Mouse (Mus musculus) v-Abl transformed pro-B cells (cell line): ENCODE measurements at regions not wholly inside any gene's neighbourhood (a gene's known extent, or its start where the extent isn't known, plus 50 kb on each side); places are given as distances from the start of the nearest gene placed in this dataset.

Source experiments
- in situ Hi-C, 2 experiments: fragments of 400-800 bp; cut with MboI; formaldehyde crosslinking; loops; one replicate each; pipeline ENCODE4 v1.15.1; 2025; ENCODE audit not compliant: unreplicated experiment in 2 of 2

DNA sequence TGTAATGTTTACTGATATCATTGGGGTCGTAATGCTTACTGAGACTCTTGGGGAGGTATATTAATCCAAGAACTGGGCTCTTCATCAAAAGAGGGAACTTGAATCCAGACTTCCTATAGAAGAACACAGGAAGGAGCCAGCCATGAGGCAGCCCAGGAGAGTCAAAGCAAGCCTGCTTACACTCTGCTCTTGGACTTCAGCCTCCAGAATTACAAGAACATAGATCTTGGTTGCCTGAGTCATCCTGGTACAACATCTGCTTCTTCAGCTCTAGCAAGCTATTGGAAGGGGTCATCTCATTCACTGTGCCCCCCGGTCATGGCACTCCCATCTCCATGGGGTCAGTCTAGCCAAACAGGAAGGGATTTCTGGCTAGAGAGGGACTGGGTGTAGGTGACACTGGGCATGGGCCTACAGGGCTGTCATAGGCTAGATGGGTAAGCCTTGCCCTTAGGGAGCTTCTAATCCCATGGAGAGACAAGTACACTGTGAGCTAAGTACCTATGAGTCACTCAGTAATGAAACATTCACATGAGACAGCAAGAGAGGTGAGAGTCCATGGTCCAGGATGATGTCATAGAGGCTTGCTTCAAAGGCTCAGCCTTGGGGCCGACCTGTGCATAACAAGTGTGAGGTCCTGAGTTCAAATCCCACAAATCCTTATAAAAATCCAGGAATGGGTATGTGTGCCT lies 217.1 kb downstream of the 4933412E24Rik start:
- in situ Hi-C loops = no loop called here

DNA sequence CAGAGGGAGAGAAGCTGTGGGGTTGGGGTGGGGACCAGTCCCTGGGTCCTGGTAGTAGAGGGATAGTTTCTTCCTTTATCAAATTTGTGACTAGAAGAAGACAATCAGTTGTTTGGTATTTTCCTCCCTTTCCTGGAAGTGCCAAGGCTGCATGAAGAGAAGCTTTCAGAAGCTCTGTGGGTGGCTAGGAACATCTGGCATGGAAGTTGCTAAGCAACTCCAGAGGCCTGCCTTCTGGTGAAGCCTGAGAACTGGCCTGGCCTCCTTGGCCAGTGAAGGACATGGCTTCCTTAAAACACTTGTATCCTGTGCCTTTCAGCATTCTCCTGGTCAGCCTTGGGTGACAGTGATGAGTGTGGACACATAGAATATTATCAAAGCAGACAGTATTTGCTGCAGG lies 217.9 kb downstream of the 4933412E24Rik start:
- in situ Hi-C loops = no loop called here

DNA sequence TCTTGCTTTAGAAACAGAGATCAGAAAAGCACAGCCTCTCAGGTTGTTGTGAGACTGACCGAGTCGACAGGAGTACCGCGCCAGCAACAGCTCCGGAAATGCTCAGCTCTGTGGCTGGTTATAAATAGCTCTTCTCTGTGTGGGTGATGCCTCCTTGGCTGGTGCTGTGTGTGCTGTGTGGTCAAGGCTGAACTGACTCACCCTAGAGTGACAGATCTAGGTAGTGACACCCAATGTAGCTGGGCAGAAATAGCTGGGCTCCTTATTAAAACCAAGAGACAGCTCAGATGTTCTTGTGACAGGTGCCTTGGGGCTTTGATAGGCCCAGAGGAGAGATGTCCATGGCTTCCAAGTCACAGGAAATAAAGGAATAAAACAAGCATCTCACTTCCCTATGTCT lies 220.7 kb downstream of the 4933412E24Rik start:
- in situ Hi-C loops = no loop called here

DNA sequence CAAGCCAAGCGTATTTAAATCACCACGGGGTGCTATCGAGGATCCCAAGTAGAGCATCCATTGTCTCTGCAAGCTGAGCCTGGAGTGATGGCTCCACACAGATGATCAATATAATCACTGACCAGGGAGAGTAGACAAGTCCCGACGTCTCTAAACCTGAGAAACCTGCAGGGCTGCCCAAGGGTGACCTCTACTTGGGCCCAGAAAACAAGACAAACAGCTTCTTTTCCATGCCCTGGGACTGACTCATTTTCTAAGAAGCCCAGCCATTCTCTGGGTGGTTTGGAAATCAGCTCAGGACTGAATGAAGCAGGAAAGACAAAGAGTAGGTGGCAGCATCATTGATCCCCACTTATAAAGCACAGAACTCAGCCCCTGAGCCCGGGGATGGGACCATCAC lies 221.5 kb downstream of the 4933412E24Rik start:
- in situ Hi-C loops = no loop called here

DNA sequence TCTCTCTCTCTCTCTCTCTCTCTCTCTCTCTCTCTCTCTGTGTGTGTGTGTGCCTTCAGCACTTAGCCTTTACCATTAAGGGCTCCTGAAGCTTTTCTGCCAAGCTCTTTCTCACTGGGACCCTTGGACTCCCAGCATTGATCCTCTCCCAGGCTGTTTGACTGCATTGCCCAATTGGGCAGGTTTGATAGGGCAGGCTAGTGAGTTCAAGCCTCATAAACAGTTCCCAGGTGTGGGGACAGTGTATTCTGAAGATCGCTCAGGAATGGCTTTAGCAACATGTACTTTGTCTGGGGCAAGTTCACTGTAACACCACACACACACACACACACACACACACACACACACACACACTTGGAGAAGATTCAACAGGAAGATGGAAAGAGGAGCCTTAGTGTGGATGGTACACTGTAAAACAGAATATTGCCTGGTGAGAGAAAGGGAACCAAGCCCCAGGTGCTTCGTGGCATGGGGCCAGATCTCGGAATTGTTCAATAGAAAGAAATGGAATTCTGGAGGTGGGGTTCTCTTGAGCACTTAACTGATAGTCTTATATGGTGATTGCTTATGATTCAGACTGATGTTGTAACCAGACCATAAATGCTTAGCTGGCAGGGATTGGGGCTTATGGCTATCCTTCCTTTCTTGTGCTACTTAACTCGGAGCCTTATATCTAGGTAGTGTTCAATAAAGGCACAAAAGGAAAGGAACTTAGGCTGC lies 229.5 kb downstream of the 4933412E24Rik start:
- in situ Hi-C loops = no loop called here

DNA sequence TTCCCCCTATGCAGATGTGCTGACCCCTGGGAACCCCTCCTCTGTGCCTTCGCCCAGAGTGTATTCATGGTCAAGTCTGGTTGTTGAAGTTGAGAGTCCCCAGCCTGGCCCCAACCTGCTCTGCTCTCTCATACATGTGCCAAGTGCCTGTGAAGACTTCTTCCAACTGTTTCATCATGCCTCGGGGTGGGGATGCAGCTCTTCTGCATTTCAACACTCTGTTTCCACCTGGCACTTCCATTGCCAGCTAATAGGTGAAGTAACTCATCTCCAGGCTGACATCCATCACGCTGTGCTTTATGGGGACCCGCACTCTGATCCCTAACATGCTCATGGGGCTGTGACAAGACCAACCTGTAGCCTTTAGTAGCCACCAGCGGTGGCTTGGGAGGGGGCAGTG lies 230.4 kb downstream of the 4933412E24Rik start:
- in situ Hi-C loops = no loop called here

DNA sequence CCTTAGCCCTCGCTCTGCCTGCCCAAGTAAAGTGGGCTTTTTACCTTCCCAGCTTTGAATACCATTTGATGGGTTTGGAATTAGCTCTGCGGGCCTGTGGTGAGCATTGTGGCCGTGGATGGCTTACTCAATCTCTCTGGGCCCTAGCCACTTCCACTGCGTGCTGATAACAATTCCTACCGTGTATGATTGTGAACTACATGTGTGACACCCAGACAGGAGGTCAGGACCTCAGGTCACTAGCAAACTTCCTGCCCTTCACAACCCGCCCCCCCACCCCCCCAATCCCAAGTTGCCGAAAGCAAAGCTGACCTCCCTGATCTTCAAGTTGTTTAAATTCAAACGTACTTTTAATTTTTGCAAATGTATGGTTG lies 231.9 kb downstream of the 4933412E24Rik start:
- in situ Hi-C loops = no loop called here

DNA sequence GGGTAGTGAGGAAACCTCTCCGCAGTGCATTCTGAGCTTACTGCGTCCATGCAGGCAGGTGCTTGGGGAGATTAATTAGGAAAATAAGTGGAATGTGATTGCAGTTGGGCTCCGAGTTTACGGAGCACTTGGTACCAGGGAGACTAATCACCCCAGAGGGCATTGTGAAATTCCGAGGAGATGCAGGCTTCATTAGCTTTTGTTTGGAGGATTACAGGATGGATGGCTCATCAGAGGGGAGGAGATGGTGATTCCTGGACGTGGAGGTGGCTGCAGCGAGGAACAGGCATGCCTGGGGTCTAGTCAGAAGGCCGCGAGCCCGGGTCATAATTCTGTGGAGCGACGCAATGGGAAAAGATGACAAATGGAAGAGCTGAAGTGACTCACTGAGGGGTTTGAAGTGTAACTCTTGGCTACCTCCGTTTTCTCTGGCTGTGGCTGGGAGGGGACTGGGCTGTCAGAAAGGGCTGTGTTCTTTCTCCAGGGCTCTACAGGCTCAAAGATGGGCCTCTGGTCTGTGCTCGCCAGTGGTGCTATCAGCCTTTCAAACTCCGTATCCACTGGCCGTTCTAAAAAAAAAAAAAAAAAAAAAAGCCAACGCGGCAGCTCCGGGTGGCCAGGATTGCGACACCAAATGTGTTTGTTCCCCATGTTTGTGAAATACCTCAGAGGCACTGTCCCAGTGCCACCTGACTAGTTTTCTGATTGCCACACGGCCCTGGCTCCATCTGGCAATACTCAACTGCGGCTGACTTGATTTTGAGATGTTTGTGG lies 232.4 kb downstream of the 4933412E24Rik start:
- in situ Hi-C loops = no loop called here

DNA sequence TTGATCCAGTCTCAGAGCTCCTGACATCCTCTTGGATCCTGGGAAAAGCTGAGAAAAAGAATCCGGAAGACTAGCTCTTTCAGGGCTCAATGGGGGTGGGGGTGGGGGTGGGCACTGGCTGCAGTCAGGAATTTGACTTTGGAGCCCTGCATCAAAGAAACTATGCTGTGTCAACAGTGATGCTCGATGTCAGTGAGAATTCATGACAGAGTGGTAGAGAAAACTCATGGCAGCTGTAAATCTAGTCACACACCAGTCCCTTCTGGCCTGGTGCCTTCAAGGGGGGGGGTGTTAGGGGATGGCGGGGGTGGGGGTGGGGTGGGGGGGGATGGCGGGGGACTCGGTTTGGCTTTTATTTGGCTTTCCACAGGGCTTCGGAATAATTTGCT lies 233.0 kb downstream of the 4933412E24Rik start:
- in situ Hi-C loops = no loop called here

DNA sequence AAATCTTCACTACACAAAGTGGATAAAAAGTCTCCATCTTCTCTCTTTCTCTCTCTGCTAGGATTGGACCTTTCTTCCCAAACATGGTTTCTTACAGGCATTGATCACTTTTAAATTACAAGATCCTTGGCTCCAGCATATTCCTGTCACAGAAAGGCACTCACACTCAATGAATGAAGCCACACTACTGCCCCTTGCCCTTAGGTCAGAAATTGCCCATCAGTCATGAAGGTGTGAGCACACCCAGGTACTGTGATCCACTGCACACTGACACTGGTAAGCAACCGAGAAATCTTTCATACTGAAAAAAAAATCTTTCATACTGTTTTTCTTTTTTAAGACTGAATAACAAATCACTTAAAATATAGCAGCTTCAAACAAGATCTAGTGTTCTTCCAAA lies 235.9 kb downstream of the 4933412E24Rik start:
- in situ Hi-C loops = no loop called here

DNA sequence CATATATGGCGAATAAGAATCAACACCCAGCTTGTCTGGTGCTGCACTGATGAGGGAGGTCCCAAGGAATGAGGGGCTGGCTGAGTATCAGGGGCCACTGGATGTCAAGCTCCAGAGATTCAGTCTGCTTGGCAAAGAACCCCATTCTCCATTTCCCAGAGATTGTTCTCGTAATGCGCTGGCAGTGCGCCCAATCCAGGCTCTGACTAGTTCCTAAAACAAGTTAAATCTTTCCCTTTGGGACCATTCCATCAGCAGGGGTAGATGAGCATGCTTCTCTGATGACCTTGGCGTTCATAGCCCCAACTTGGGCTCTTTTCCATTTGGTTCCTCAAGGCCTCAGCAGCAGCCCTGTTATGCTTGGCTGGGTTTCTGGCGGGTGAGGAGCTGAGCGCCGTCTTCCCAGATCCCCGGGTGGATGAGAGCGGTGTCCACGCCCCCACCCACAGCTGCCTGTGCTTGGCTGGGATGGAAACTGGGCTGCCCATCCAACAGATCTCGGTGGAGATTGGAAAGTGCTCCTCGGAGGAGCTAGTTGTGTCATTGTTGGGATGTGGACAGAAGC lies 239.0 kb downstream of the 4933412E24Rik start:
- in situ Hi-C loops = no loop called here

DNA sequence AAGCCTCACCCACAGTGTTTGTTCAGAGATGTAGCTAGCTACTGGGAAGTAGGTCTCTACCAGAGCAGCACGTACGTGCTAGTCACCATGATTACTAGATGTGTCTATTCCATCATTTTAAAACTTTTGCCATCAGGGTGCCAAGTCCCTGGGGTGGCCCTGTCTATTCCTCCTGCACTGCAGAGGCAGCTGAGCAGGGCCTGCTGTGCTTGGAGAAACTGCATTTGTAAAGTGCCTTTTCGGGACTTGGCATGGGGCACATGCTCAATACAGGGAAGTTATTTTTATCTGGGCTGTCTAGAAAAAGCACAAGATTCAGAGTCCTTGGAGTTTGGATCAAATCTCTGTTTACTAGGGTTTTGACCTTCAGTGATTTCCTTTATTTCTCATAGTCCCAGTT lies 240.6 kb downstream of the 4933412E24Rik start:
- in situ Hi-C loops = no loop called here

DNA sequence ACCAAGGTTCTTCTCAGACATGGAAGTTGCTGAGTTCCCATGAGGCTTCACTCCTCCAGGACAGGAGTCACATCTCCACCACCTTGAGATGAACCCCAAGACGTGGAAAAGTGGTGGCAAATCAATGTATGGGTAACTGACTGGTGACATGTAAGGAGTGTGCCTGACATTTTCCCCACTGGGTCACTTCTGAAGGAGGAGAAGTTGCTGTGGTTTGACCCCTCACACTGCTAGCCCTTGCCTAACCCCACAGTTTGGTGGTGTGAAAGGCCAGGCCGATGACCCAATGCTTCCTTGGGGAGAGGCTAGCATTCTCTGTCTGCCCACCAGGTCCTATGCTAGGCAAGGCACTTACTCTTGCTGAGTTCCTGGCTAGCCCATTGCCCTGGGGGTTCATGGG lies 242.4 kb downstream of the 4933412E24Rik start:
- in situ Hi-C loops = no loop called here

DNA sequence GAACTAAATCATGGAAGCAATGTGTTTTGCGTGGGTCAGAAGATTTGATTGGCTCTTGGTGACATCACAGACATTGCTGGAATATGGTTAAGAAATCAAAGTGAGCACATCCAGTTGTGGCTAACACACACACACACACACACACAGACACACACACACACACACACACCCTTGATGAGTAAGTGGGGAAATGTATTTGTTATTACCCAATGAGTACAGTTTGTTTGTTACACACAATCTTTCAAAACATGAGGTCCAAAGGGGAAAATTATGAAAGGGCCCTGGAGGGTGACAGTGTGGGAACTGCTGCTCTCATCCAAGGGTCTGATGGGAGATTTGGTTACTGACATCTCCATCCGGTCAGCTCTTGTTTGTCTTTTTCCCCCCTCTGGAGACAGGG lies 243.8 kb downstream of the 4933412E24Rik start:
- in situ Hi-C loops = no loop called here

DNA sequence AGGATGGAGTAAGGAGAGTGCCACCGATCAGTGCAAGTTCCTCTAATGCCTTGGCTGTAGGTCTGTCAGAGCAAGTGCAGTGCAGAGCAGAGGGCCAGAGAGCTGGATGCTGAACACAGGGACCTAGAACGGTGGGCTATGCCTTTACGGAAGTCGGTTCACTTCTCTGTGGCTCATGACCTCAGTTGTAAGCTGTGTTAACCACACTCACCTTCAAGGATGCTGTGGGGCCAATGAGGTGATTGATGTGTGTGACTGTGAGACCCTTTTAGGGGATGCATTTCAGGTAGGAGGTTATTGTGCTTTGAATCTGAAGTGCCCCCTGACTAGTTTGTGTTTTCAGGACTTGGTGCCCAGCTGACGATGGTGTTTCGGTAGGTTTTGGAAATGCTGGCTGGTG lies 254.4 kb downstream of the 4933412E24Rik start:
- in situ Hi-C loops = no loop called here

DNA sequence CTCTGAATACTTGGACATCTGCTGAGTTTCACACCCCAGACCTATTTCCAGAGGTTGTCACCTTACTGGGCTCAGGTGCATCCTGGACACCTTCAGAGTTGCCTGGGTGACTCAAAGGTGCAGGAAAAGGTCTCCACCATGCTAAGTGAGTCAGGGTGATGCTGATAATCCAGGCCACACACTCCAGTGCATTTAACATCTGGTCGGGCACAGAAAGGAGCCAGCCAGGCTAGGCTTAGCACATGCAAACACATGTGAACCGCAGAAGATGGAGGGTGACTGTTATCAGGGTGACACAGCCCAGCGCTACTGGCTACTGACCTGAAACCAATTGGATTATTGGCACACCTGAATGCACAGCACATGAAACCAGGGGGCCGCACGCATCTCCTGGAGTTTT lies 255.9 kb downstream of the 4933412E24Rik start:
- in situ Hi-C loops = no loop called here

DNA sequence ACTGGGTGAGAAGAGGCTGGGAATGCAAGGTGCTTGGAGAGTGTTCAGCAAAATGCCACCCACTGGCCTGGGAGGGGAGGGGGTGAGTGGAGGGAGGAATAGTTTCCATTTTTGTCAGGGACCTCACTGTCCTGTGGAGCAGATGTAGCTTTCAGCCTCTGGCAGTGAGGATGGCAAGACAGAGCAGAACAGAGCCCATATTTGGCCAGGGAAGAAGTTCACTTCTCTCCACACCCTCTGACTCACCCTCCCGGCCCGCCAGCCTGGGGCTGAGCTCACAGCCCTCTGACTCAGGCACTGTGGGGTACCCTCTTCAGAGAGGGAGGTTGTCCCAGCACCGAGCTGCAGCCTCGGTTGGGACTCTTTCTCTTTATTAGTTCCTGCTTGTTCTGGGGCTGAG lies 256.8 kb downstream of the 4933412E24Rik start:
- in situ Hi-C loops = no loop called here

DNA sequence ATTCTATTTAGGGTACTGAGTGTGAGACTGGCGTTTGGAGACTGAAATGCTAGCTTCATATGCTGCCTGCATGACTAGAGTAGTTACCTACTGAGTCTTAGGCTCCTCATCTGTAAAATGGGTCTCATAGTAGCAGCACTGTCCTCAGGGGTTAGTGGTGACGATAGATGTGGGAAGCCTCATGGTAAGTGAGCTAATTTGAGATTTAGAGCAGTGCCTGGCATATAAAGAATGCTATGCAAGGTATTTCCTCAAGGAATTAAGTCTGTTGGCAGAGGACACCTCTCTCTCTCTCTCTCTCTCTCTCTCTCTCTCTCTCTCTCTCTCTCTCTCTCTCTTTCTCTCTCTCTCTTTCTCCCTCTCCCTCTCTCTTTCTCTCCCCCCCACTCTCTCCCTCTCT lies 257.4 kb downstream of the 4933412E24Rik start:
- in situ Hi-C loops = no loop called here

DNA sequence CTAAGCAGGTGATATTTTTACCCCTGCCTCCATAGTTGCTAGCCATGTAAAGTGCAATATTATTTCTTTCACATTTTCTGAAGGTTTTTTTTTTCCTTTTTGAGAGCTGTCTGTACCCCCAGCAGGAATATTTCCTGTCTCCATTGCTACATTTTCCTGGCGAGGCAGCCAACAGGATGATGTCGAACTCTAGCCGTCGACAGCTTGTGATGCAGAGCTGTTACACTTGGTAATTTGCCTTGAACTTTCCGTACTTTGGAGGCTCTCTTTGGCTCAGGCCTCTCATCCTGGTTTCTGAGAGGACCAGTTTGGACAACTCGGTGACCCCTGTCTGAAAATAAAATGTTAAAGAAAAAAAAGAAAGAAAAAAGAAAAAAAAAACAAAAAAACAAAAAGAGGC lies 260.3 kb downstream of the 4933412E24Rik start:
- in situ Hi-C loops = no loop called here

DNA sequence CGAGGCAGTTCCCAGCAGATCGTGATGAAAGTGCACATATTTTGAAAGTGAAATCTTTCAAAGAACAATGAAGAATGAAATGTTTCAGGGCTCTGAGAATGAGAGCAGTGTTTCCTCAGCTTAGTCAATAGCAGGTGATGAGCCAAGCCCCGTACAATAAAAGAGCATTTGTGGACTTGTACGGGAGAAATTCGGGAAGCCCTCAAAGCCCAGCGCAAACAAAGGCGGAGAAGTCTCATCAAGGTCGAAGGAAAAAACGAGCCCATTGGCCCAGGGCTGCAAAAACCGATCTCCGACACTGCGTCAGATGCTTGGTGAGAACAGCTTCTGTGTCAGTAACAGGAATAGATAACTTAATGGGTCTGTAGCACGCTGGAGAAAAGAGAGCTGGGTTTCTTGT lies 261.5 kb downstream of the 4933412E24Rik start:
- in situ Hi-C loops = no loop called here

DNA sequence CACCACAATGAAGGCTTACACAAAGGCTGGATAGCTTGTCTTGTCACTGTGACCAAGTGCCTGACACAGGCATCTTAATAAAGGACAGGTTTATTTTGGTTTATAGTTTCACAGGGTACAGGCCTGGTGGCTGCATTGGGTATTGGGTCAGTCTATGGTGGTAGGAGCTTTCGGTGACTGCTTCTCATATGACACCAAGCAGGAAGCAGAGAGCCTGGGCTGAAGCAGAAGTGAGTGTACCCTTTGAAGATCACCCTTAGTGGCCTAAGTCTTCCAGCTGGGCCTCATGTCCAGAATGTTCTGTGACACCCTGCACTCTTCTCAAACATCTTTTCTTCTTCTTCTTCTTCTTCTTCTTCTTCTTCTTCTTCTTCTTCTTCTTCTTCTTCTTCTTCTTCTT lies 264.1 kb downstream of the 4933412E24Rik start:
- in situ Hi-C loops = no loop called here
